Mouse (Mus musculus): ENCODE data around the gene Tmem50a. TPM values are rescaled to one million over a fixed set of nuclear protein-coding genes. Genes with fewer than 3 reads are reported as not detected.

The Tmem50a gene
- total RNA-seq, 1 experiment from 2014 or later, result 226 TPM

- ATAC-seq (replicated peaks in 1 of 2; ENCODE audit: insufficient read depth in 1 of 2, low FRiP score in 2 of 2, low TSS enrichment in 1 of 2, low read depth in 1 of 2, poor library complexity in 2 of 2, severe bottlenecking in 2 of 2), result no peak
These were observed 50.7 kb downstream of the Tmem50a start, which contains the start of gene Rhd for GRCm38 (mm10) chr4:134863937-134864729. Gene Rhd, plus strand, starts transcription at chr4:134864536.

GRCm38 (mm10) chr4:134862996-134863395, 51.8 kb downstream of the Tmem50a start:
- no peak for ATAC-seq (replicated peaks in 1 of 2; ENCODE audit: insufficient read depth in 1 of 2, low FRiP score in 2 of 2, low TSS enrichment in 1 of 2, low read depth in 1 of 2, poor library complexity in 2 of 2, severe bottlenecking in 2 of 2)

- no peak for ATAC-seq (replicated peaks in 1 of 2; ENCODE audit: insufficient read depth in 1 of 2, low FRiP score in 2 of 2, low TSS enrichment in 1 of 2, low read depth in 1 of 2, poor library complexity in 2 of 2, severe bottlenecking in 2 of 2)
These were observed 52.9 kb downstream of the Tmem50a start for GRCm38 (mm10) chr4:134861884-134862283.

GRCm38 (mm10) chr4:134858494-134858893, 56.3 kb downstream of the Tmem50a start:
- ATAC-seq (replicated peaks in 1 of 2; ENCODE audit: insufficient read depth in 1 of 2, low FRiP score in 2 of 2, low TSS enrichment in 1 of 2, low read depth in 1 of 2, poor library complexity in 2 of 2, severe bottlenecking in 2 of 2), result no peak

GRCm38 (mm10) chr4:134856501-134856900, 58.3 kb downstream of the Tmem50a start:
- no peak for ATAC-seq (replicated peaks in 1 of 2; ENCODE audit: insufficient read depth in 1 of 2, low FRiP score in 2 of 2, low TSS enrichment in 1 of 2, low read depth in 1 of 2, poor library complexity in 2 of 2, severe bottlenecking in 2 of 2)

- no peak for ATAC-seq (replicated peaks in 1 of 2; ENCODE audit: insufficient read depth in 1 of 2, low FRiP score in 2 of 2, low TSS enrichment in 1 of 2, low read depth in 1 of 2, poor library complexity in 2 of 2, severe bottlenecking in 2 of 2)
These were observed 58.8 kb downstream of the Tmem50a start for GRCm38 (mm10) chr4:134856056-134856455.

- no peak for ATAC-seq (replicated peaks in 1 of 2; ENCODE audit: insufficient read depth in 1 of 2, low FRiP score in 2 of 2, low TSS enrichment in 1 of 2, low read depth in 1 of 2, poor library complexity in 2 of 2, severe bottlenecking in 2 of 2)
These were observed 59.5 kb downstream of the Tmem50a start for GRCm38 (mm10) chr4:134855371-134855770.

GRCm38 (mm10) chr4:134853637-134854485, 61.0 kb downstream of the Tmem50a start:
- peak; percentile 55 to 84 for ATAC-seq (replicated peaks in 1 of 2; ENCODE audit: insufficient read depth in 1 of 2, low FRiP score in 2 of 2, low TSS enrichment in 1 of 2, low read depth in 1 of 2, poor library complexity in 2 of 2, severe bottlenecking in 2 of 2)

GRCm38 (mm10) chr4:134853259-134853636, 61.6 kb downstream of the Tmem50a start, which contains the start of gene Maco1:
Gene Maco1, minus strand, starts transcription at chr4:134853345.
- peak; percentile 81 to 86 for ATAC-seq (replicated peaks in 1 of 2; ENCODE audit: insufficient read depth in 1 of 2, low FRiP score in 2 of 2, low TSS enrichment in 1 of 2, low read depth in 1 of 2, poor library complexity in 2 of 2, severe bottlenecking in 2 of 2)

- no peak for ATAC-seq (replicated peaks in 1 of 2; ENCODE audit: insufficient read depth in 1 of 2, low FRiP score in 2 of 2, low TSS enrichment in 1 of 2, low read depth in 1 of 2, poor library complexity in 2 of 2, severe bottlenecking in 2 of 2)
These were observed 62.2 kb downstream of the Tmem50a start for GRCm38 (mm10) chr4:134852438-134853255.

GRCm38 (mm10) chr4:134851876-134852275, 62.9 kb downstream of the Tmem50a start:
- ATAC-seq (replicated peaks in 1 of 2; ENCODE audit: insufficient read depth in 1 of 2, low FRiP score in 2 of 2, low TSS enrichment in 1 of 2, low read depth in 1 of 2, poor library complexity in 2 of 2, severe bottlenecking in 2 of 2), result no peak

- ATAC-seq (replicated peaks in 1 of 2; ENCODE audit: insufficient read depth in 1 of 2, low FRiP score in 2 of 2, low TSS enrichment in 1 of 2, low read depth in 1 of 2, poor library complexity in 2 of 2, severe bottlenecking in 2 of 2), result no peak
These were observed 63.6 kb downstream of the Tmem50a start for GRCm38 (mm10) chr4:134851236-134851635.

GRCm38 (mm10) chr4:134850551-134850950, 64.3 kb downstream of the Tmem50a start:
- no peak for ATAC-seq (replicated peaks in 1 of 2; ENCODE audit: insufficient read depth in 1 of 2, low FRiP score in 2 of 2, low TSS enrichment in 1 of 2, low read depth in 1 of 2, poor library complexity in 2 of 2, severe bottlenecking in 2 of 2)

Other genes with a start within 250 kb of the Tmem50a start
- 4.4 and 7.5 TPM in 2 replicates for gene Man1c1, start 210.7 kb downstream of the Tmem50a start, total RNA-seq (2017)
- gene Ldlrap1, start 147.0 kb downstream of the Tmem50a start, total RNA-seq (2017), result 11.1 and 20.8 TPM in 2 replicates
- 71.4 and 79.2 TPM in 2 replicates for gene Maco1, start 61.7 kb downstream of the Tmem50a start, total RNA-seq (2017)
- gene Rhd, start 50.5 kb downstream of the Tmem50a start, total RNA-seq (2017), result 5.5 and 34.6 TPM in 2 replicates
- 121 and 246 TPM in 2 replicates for gene Rsrp1, start 8.6 kb upstream of the Tmem50a start, total RNA-seq (2017)
- gene Syf2, start 15.9 kb upstream of the Tmem50a start, total RNA-seq (2017), result 251 and 314 TPM in 2 replicates
- gene Runx3, start 205.6 kb upstream of the Tmem50a start, total RNA-seq (2017), result 12.9 and 30.4 TPM in 2 replicates

All from hematopoietic stem cell, adult 5-6 weeks (primary cell).